In genomic region chr2:78165429-78165828, GRCm38 (mm10) we compare ENCODE assay signal across 16 mouse cellular contexts.
DNase-seq lines count a peak whose midpoint lies in the region.
"Had no signal": no experiment of that assay in that cellular context is flagged by ENCODE, and none has a peak within 500 bp of the region (broad histone marks: within the 10 kb centered on the region; RNA-seq: fewer than 3 reads in every experiment).

No protein-coding gene starts in this region.

- intact Hi-C loops in left cerebral cortex, postnatal 4 days (cut with DNase I), result no loop called here

- DNase-seq in left cerebral cortex, postnatal 4 days, result peak; percentile 11
- DNase-seq in left cerebral cortex, adult 8-10 months (ENCODE audit: low spot score in 2 of 2), result no peak
- DNase-seq in cerebellum, adult 11 months, result peak; percentile 55
- DNase-seq in cerebellum, adult 9-10 months, result peak; percentile 69
- DNase-seq in lung, postnatal 25 days (ENCODE audit: low spot score), result peak; percentile 14
- no peak for DNase-seq in gastrocnemius, postnatal 4 days (ENCODE audit: low spot score in 2 of 2)
- no peak for DNase-seq in kidney, adult 9 months
- DNase-seq in adrenal gland, postnatal 10 days, result no peak
- DNase-seq: adrenal gland, adult 8-10 months; embryo, embryonic 11 days; heart, adult 18-20 months; heart, postnatal 10 days; kidney, adult 11 months; layer of hippocampus, adult 9-11 months; liver; thymus, postnatal 14 days had no signal

Comparison
In these comparisons a context has a peak if more than half of its experiments do, and no peak if none do; other contexts are left out.
1. DNase-seq: peak in left cerebral cortex, postnatal 4 days (single experiment), cerebellum, adult 11 months (single experiment), cerebellum, adult 9-10 months (single experiment) and lung, postnatal 25 days (single experiment); none in left cerebral cortex, adult 8-10 months (0 of 2), gastrocnemius, postnatal 4 days (0 of 2), kidney, adult 9 months (single experiment) and adrenal gland, postnatal 10 days (single experiment).